Mouse (Mus musculus): ENCODE data around the gene Tcp11l2. TPM values are rescaled to one million over a fixed set of nuclear protein-coding genes. Genes with fewer than 3 reads are reported as not detected.

Gene Tcp11l2
- polyA plus RNA-seq, 1 experiment from 2014 or later, result 15.2 TPM

- H3K9me3 ChIP-seq (replicated peaks; ENCODE audit: control insufficient read depth, low read length), result no peaks in the 10 kb centered on the region
- no peak overlapping the region for H3K4me3 ChIP-seq (ENCODE audit: low read depth, low read length)
- no peaks in the 10 kb centered on the region for H3K27me3 ChIP-seq (ENCODE audit: control insufficient read depth, insufficient read depth, low read length)
- peaks cover 24% of the 10 kb centered on the region for H3K4me1 ChIP-seq (ENCODE audit: control insufficient read depth, insufficient read depth, low read length)
- no peak overlapping the region for H3K27ac ChIP-seq (ENCODE audit: low read depth, low read length)
- WGBS (ENCODE audit: insufficient replicate concordance), result 62% methylated on average over 7 of the region's 7 CpGs
- no peak overlapping the region for H3K9ac ChIP-seq (ENCODE audit: low read depth, low read length)
- no peak overlapping the region for H3K4me2 ChIP-seq
- no peaks in the 10 kb centered on the region for H3K36me3 ChIP-seq (ENCODE audit: control insufficient read depth, insufficient read depth, low read length)
- ATAC-seq (replicated peaks; ENCODE audit: insufficient number of reproducible peaks, low FRiP score, low TSS enrichment), result no peak
Observed at GRCm38 (mm10) chr10:84582236-84582635, 5.8 kb downstream of the Tcp11l2 start.

- no peaks in the 10 kb centered on the region for H3K36me3 ChIP-seq (ENCODE audit: control insufficient read depth, insufficient read depth, low read length)
- H3K27ac ChIP-seq (ENCODE audit: low read depth, low read length), result 0 out of 2 replicates have a peak overlapping the region, but pooled peaks have one; percentile 15
- no peaks in the 10 kb centered on the region for H3K27me3 ChIP-seq (ENCODE audit: control insufficient read depth, insufficient read depth, low read length)
- no peak overlapping the region for H3K9ac ChIP-seq (ENCODE audit: low read depth, low read length)
- no peak overlapping the region for H3K4me3 ChIP-seq (ENCODE audit: low read depth, low read length)
- peak overlapping the region; percentile 27 for H3K4me2 ChIP-seq
- peaks cover 21% of the 10 kb centered on the region for H3K4me1 ChIP-seq (ENCODE audit: control insufficient read depth, insufficient read depth, low read length)
- no peak for ATAC-seq (replicated peaks; ENCODE audit: insufficient number of reproducible peaks, low FRiP score, low TSS enrichment)
- WGBS (ENCODE audit: insufficient replicate concordance), result 36% methylated on average over 11 of the region's 11 CpGs
- H3K9me3 ChIP-seq (replicated peaks; ENCODE audit: control insufficient read depth, low read length), result no peaks in the 10 kb centered on the region
Observed at GRCm38 (mm10) chr10:84584451-84585293, 8.2 kb downstream of the Tcp11l2 start.

- H3K4me3 ChIP-seq (ENCODE audit: low read depth, low read length), result no peak overlapping the region
- no peak overlapping the region; the same call in 1 of the 2 replicates for H3K4me2 ChIP-seq
- H3K27me3 ChIP-seq (ENCODE audit: control insufficient read depth, insufficient read depth, low read length), result no peaks in the 10 kb centered on the region
- peaks cover 21% of the 10 kb centered on the region for H3K4me1 ChIP-seq (ENCODE audit: control insufficient read depth, insufficient read depth, low read length)
- H3K36me3 ChIP-seq (ENCODE audit: control insufficient read depth, insufficient read depth, low read length), result no peaks in the 10 kb centered on the region
- no peak overlapping the region for H3K9ac ChIP-seq (ENCODE audit: low read depth, low read length)
- H3K27ac ChIP-seq (ENCODE audit: low read depth, low read length), result no peak overlapping the region
- no peak for ATAC-seq (replicated peaks; ENCODE audit: insufficient number of reproducible peaks, low FRiP score, low TSS enrichment)
- WGBS (ENCODE audit: insufficient replicate concordance), result 59% methylated on average over 2 of the region's 2 CpGs
- H3K9me3 ChIP-seq (replicated peaks; ENCODE audit: control insufficient read depth, low read length), result no peaks in the 10 kb centered on the region
Observed at GRCm38 (mm10) chr10:84585294-84585650, 8.8 kb downstream of the Tcp11l2 start.

GRCm38 (mm10) chr10:84590956-84591355 lies 14.5 kb downstream of the Tcp11l2 start:
- Histone ChIP-seq H3K9ac (ENCODE audit: low read depth, low read length) (no peak overlapping the region), H3K36me3 (ENCODE audit: control insufficient read depth, insufficient read depth, low read length) (no peaks in the 10 kb centered on the region; the same call in none of the 2 replicates), H3K4me3 (ENCODE audit: low read depth, low read length) (no peak overlapping the region), H3K27ac (ENCODE audit: low read depth, low read length) (no peak overlapping the region), H3K9me3 (replicated peaks; ENCODE audit: control insufficient read depth, low read length) (no peaks in the 10 kb centered on the region), H3K27me3 (ENCODE audit: control insufficient read depth, insufficient read depth, low read length) (no peaks in the 10 kb centered on the region), H3K4me1 (ENCODE audit: control insufficient read depth, insufficient read depth, low read length) (no peaks in the 10 kb centered on the region), H3K4me2 (no peak overlapping the region)
- ATAC-seq (replicated peaks; ENCODE audit: insufficient number of reproducible peaks, low FRiP score, low TSS enrichment), result no peak
- WGBS (ENCODE audit: insufficient replicate concordance), result 74% methylated on average over 14 of the region's 14 CpGs

GRCm38 (mm10) chr10:84591640-84592148 lies 15.3 kb downstream of the Tcp11l2 start:
- 71% methylated on average over 2 of the region's 2 CpGs for WGBS (ENCODE audit: insufficient replicate concordance)
- Histone ChIP-seq H3K9ac (ENCODE audit: low read depth, low read length) (no peak overlapping the region), H3K9me3 (replicated peaks; ENCODE audit: control insufficient read depth, low read length) (no peaks in the 10 kb centered on the region), H3K27me3 (ENCODE audit: control insufficient read depth, insufficient read depth, low read length) (no peaks in the 10 kb centered on the region), H3K4me2 (no peak overlapping the region), H3K36me3 (ENCODE audit: control insufficient read depth, insufficient read depth, low read length) (no peaks in the 10 kb centered on the region; the same call in none of the 2 replicates), H3K4me1 (ENCODE audit: control insufficient read depth, insufficient read depth, low read length) (no peaks in the 10 kb centered on the region), H3K27ac (ENCODE audit: low read depth, low read length) (no peak overlapping the region), H3K4me3 (ENCODE audit: low read depth, low read length) (no peak overlapping the region)
- no peak for ATAC-seq (replicated peaks; ENCODE audit: insufficient number of reproducible peaks, low FRiP score, low TSS enrichment)

GRCm38 (mm10) chr10:84592745-84593144 lies 16.3 kb downstream of the Tcp11l2 start:
- ATAC-seq (replicated peaks; ENCODE audit: insufficient number of reproducible peaks, low FRiP score, low TSS enrichment), result no peak
- Histone ChIP-seq H3K9ac (ENCODE audit: low read depth, low read length) (no peak overlapping the region), H3K27ac (ENCODE audit: low read depth, low read length) (no peak overlapping the region), H3K36me3 (ENCODE audit: control insufficient read depth, insufficient read depth, low read length) (no peaks in the 10 kb centered on the region; the same call in none of the 2 replicates), H3K4me3 (ENCODE audit: low read depth, low read length) (no peak overlapping the region), H3K9me3 (replicated peaks; ENCODE audit: control insufficient read depth, low read length) (no peaks in the 10 kb centered on the region), H3K4me2 (no peak overlapping the region), H3K27me3 (ENCODE audit: control insufficient read depth, insufficient read depth, low read length) (no peaks in the 10 kb centered on the region), H3K4me1 (ENCODE audit: control insufficient read depth, insufficient read depth, low read length) (no peaks in the 10 kb centered on the region)
- WGBS (ENCODE audit: insufficient replicate concordance), result 57% methylated on average over 3 of the region's 3 CpGs

DNA sequence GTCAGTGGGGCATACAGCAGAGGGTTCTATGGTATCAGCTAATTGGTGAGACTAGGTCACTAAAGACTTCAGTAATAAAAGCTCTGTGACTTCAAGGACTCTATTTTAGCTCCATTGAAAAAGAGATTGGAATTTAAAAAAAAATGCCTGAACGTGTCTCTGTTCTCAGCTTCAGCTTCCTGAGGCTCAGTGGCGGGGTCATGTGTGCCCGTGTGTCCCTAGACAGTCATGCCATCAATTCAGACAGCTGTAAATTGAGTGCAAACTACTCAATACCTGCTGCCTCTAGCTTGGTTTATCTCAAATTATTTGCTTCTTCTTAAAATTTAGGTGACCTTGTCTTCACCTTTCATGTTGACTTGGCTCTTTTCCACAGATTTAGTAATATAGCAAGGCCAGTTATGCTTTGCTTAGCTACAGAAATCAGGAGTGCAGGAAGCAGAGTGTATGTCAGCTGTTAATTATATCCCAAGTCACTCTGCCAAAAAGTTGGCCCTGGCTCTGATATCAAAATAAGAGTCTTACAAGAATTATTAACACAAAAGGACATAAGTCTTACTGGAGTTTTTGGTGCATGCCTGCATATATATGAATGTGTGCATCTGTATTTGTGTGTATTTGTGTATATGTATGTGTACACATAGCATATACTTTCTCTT lies 20.8 kb downstream of the Tcp11l2 start:
- H3K4me2 ChIP-seq, result no peak overlapping the region
- no peaks in the 10 kb centered on the region for H3K9me3 ChIP-seq (replicated peaks; ENCODE audit: control insufficient read depth, low read length)
- no peaks in the 10 kb centered on the region for H3K27me3 ChIP-seq (ENCODE audit: control insufficient read depth, insufficient read depth, low read length)
- no peak overlapping the region for H3K4me3 ChIP-seq (ENCODE audit: low read depth, low read length)
- H3K27ac ChIP-seq (ENCODE audit: low read depth, low read length), result no peak overlapping the region
- ATAC-seq (replicated peaks; ENCODE audit: insufficient number of reproducible peaks, low FRiP score, low TSS enrichment), result no peak
- no peak overlapping the region for H3K9ac ChIP-seq (ENCODE audit: low read depth, low read length)
- H3K4me1 ChIP-seq (ENCODE audit: control insufficient read depth, insufficient read depth, low read length), result no peaks in the 10 kb centered on the region
- no peaks in the 10 kb centered on the region for H3K36me3 ChIP-seq (ENCODE audit: control insufficient read depth, insufficient read depth, low read length)
- WGBS (ENCODE audit: insufficient replicate concordance), result 52% methylated on average over 3 of the region's 3 CpGs

- no peak for ATAC-seq (replicated peaks; ENCODE audit: insufficient number of reproducible peaks, low FRiP score, low TSS enrichment)
- H3K27me3 ChIP-seq (ENCODE audit: control insufficient read depth, insufficient read depth, low read length), result no peaks in the 10 kb centered on the region
- WGBS (ENCODE audit: insufficient replicate concordance), result 53% methylated on average over 1 of the region's 1 CpGs
- H3K4me3 ChIP-seq (ENCODE audit: low read depth, low read length), result no peak overlapping the region
- H3K9ac ChIP-seq (ENCODE audit: low read depth, low read length), result no peak overlapping the region
- H3K27ac ChIP-seq (ENCODE audit: low read depth, low read length), result no peak overlapping the region
- no peaks in the 10 kb centered on the region for H3K36me3 ChIP-seq (ENCODE audit: control insufficient read depth, insufficient read depth, low read length)
- H3K4me1 ChIP-seq (ENCODE audit: control insufficient read depth, insufficient read depth, low read length), result no peaks in the 10 kb centered on the region
- no peak overlapping the region for H3K4me2 ChIP-seq
- no peaks in the 10 kb centered on the region for H3K9me3 ChIP-seq (replicated peaks; ENCODE audit: control insufficient read depth, low read length)
Observed at GRCm38 (mm10) chr10:84598172-84598571, 21.7 kb downstream of the Tcp11l2 start.

Data from heart, embryonic 11.5 days (tissue).